Mouse (Mus musculus) heart, embryonic 12.5 days (tissue): Measurements from ENCODE around the gene Dlat. TPM values are rescaled to one million over a fixed set of nuclear protein-coding genes. Genes with fewer than 3 reads are reported as not detected.

Source experiments
- ATAC-seq: fragments of 200-750 bp; cut with Nextera tagmentation; 2 replicates; pipeline ENCODE4 v1.8.0; 2017; ENCODE audit warnings: moderate TSS enrichment, moderate library complexity; ENCODE audit not compliant: insufficient number of reproducible peaks, low FRiP score
- H3K27ac ChIP-seq: fragments of 300-500 bp; sonication (generic); 2 replicates; pipeline ENCODE4 v1.5.1; 2016; ENCODE audit warnings: mild to moderate bottlenecking, moderate library complexity; ENCODE audit not compliant: poor library complexity, severe bottlenecking
- H3K27me3 ChIP-seq: fragments of 300-500 bp; sonication (generic); replicated peaks from 2 replicates; pipeline ENCODE4 v1.6.1; 2016; ENCODE audit warnings: mild to moderate bottlenecking, moderate library complexity
- H3K36me3 ChIP-seq: fragments of 300-500 bp; sonication (generic); 2 replicates; pipeline ENCODE4 v1.6.1; 2016; ENCODE audit warnings: mild to moderate bottlenecking, moderate library complexity
- H3K4me1 ChIP-seq: fragments of 300-500 bp; sonication (generic); replicated peaks from 2 replicates; pipeline ENCODE4 v1.6.1; 2016; ENCODE audit warnings: mild to moderate bottlenecking
- H3K4me2 ChIP-seq: fragments of 300-500 bp; sonication (generic); 2 replicates; pipeline ENCODE4 v1.6.1; 2016; ENCODE audit warnings: mild to moderate bottlenecking, moderate library complexity
- H3K4me3 ChIP-seq: fragments of 300-500 bp; sonication (generic); 2 replicates; pipeline ENCODE4 v1.5.1; 2016; ENCODE audit warnings: mild to moderate bottlenecking
- H3K9ac ChIP-seq: fragments of 300-500 bp; sonication (generic); 2 replicates; pipeline ENCODE4 v1.6.1; 2016; ENCODE audit warnings: mild to moderate bottlenecking, moderate library complexity
- H3K9me3 ChIP-seq: fragments of 300-500 bp; sonication (generic); replicated peaks from 2 replicates; pipeline ENCODE4 v1.6.1; 2016; ENCODE audit warnings: mild to moderate bottlenecking, moderate library complexity
- WGBS: fragments of 180-500 bp; shearing (Covaris S2); methylation state at CpG from one replicate; pipeline ENCODE4 v1.1.7; 2016; 5-methylcytosine and 5-hydroxymethylcytosine counted together
- polyA plus RNA-seq: library from polyadenylated mRNA; unstranded; fragments of >200 nt; fragmentation: Nextera tagmentation; extraction: Ambion mirVana; gene quantifications from 2 replicates; pipeline ENCODE4 v1.2.1, GENCODE M21; 2016

Gene Dlat
- 138 and 147 TPM in 2 replicates for polyA plus RNA-seq

- WGBS = under 1% methylated on average over 63 of the region's 63 CpGs
- ATAC-seq = peak; percentile 93
Observed at GRCm38 (mm10) chr9:50659392-50660217, at the start of gene Dlat. Gene Dlat (minus strand): TSS chr9:50659780.

GRCm38 (mm10) chr9:50709108-50709507 is 49.5 kb upstream of the Dlat start:
- peaks cover 7% of the 10 kb centered on the region for H3K36me3 ChIP-seq
- 18% methylated on average over 2 of the region's 2 CpGs for WGBS
- no peak for ATAC-seq

More at GRCm38 (mm10) chr9:50659392-50660217, at the start of gene Dlat:
- H3K36me3 ChIP-seq = peaks cover 28% of the 10 kb centered on the region
- peak within 1 kb of the TSS; percentile 73 for H3K4me2 ChIP-seq
- H3K27me3 ChIP-seq = no peaks in the 10 kb centered on the region
- peak within 1 kb of the TSS; percentile 97 for H3K9ac ChIP-seq
- peak within 1 kb of the TSS; percentile 86 for H3K27ac ChIP-seq
- no peaks in the 10 kb centered on the region for H3K9me3 ChIP-seq
- peaks cover 14% of the 10 kb centered on the region for H3K4me1 ChIP-seq
- peak within 1 kb of the TSS; percentile 98 for H3K4me3 ChIP-seq

GRCm38 (mm10) chr9:50704907-50705306 is 45.3 kb upstream of the Dlat start:
- Histone ChIP-seq H3K4me3 (no peak overlapping the region), H3K4me2 (no peak overlapping the region), H3K27me3 (peaks cover 7% of the 10 kb centered on the region), H3K36me3 (peaks cover 7% of the 10 kb centered on the region; the same call in 1 of the 2 replicates), H3K27ac (no peak overlapping the region), H3K4me1 (peaks cover 13% of the 10 kb centered on the region), H3K9me3 (no peaks in the 10 kb centered on the region), H3K9ac (no peak overlapping the region)
- 62% methylated on average over 6 of the region's 6 CpGs for WGBS
- ATAC-seq = no peak

More at GRCm38 (mm10) chr9:50709108-50709507, 49.5 kb upstream of the Dlat start:
- H3K27ac ChIP-seq = no peak overlapping the region
- H3K4me1 ChIP-seq = peaks cover 2% of the 10 kb centered on the region; the same call in 1 of the 2 replicates
- H3K27me3 ChIP-seq = no peaks in the 10 kb centered on the region
- no peaks in the 10 kb centered on the region for H3K9me3 ChIP-seq
- H3K4me3 ChIP-seq = no peak overlapping the region
- no peak overlapping the region for H3K9ac ChIP-seq
- no peak overlapping the region for H3K4me2 ChIP-seq

GRCm38 (mm10) chr9:50700921-50701691 is 41.5 kb upstream of the Dlat start:
- H3K4me2 ChIP-seq = 0 out of 2 replicates have a peak overlapping the region, but pooled peaks have one; percentile 6
- WGBS = 57% methylated on average over 11 of the region's 11 CpGs

GRCm38 (mm10) chr9:50698418-50699409 is 39.1 kb upstream of the Dlat start:
- Histone ChIP-seq H3K27me3 (peaks cover 18% of the 10 kb centered on the region), H3K9me3 (no peaks in the 10 kb centered on the region), H3K9ac (peak overlapping the region; percentile 73), H3K27ac (no peak overlapping the region), H3K4me2 (peak overlapping the region; percentile 100), H3K4me1 (peaks cover 36% of the 10 kb centered on the region), H3K4me3 (peak overlapping the region; percentile 63), H3K36me3 (peaks cover 7% of the 10 kb centered on the region; the same call in 1 of the 2 replicates)
- under 1% methylated on average over 66 of the region's 70 CpGs for WGBS
- ATAC-seq = peak; percentile 46

More at GRCm38 (mm10) chr9:50700921-50701691, 41.5 kb upstream of the Dlat start:
- H3K9me3 ChIP-seq = no peaks in the 10 kb centered on the region
- ATAC-seq = no peak
- H3K27ac ChIP-seq = no peak overlapping the region
- H3K9ac ChIP-seq = no peak overlapping the region
- peaks cover 36% of the 10 kb centered on the region for H3K4me1 ChIP-seq
- H3K27me3 ChIP-seq = peaks cover 18% of the 10 kb centered on the region
- H3K36me3 ChIP-seq = peaks cover 7% of the 10 kb centered on the region; the same call in 1 of the 2 replicates
- no peak overlapping the region for H3K4me3 ChIP-seq

- Histone ChIP-seq H3K4me3 (peak overlapping the region; percentile 38), H3K27ac (no peak overlapping the region), H3K36me3 (peaks cover 4% of the 10 kb centered on the region; the same call in 1 of the 2 replicates), H3K9ac (peak overlapping the region; percentile 56), H3K9me3 (no peaks in the 10 kb centered on the region), H3K4me1 (peaks cover 37% of the 10 kb centered on the region), H3K4me2 (peak overlapping the region; percentile 100), H3K27me3 (peaks cover 18% of the 10 kb centered on the region)
- ATAC-seq = peak; percentile 38; the same call in 1 of the 2 replicates
- 2% methylated on average over 12 of the region's 12 CpGs for WGBS
Observed at GRCm38 (mm10) chr9:50697706-50698041, 38.1 kb upstream of the Dlat start.

GRCm38 (mm10) chr9:50696851-50697705 is 37.5 kb upstream of the Dlat start:
- Histone ChIP-seq H3K4me2 (peak overlapping the region; percentile 100), H3K36me3 (peaks cover 3% of the 10 kb centered on the region; the same call in 1 of the 2 replicates), H3K9ac (peak overlapping the region; percentile 56), H3K27me3 (peaks cover 18% of the 10 kb centered on the region), H3K4me1 (peaks cover 37% of the 10 kb centered on the region), H3K27ac (no peak overlapping the region), H3K9me3 (no peaks in the 10 kb centered on the region), H3K4me3 (peak overlapping the region; percentile 38)
- ATAC-seq = no peak
- WGBS = 57% methylated on average over 12 of the region's 12 CpGs

GRCm38 (mm10) chr9:50695153-50695552 is 35.6 kb upstream of the Dlat start:
- Histone ChIP-seq H3K4me2 (no peak overlapping the region), H3K27me3 (peaks cover 13% of the 10 kb centered on the region), H3K27ac (no peak overlapping the region), H3K9me3 (no peaks in the 10 kb centered on the region), H3K36me3 (no peaks in the 10 kb centered on the region), H3K9ac (no peak overlapping the region), H3K4me1 (peaks cover 26% of the 10 kb centered on the region), H3K4me3 (no peak overlapping the region)
- WGBS = 76% methylated on average over 6 of the region's 6 CpGs
- ATAC-seq = no peak

- H3K27ac ChIP-seq = no peak overlapping the region
- peaks cover 18% of the 10 kb centered on the region for H3K4me1 ChIP-seq
- H3K36me3 ChIP-seq = peaks cover 5% of the 10 kb centered on the region; the same call in 1 of the 2 replicates
- no peak for ATAC-seq
- H3K9ac ChIP-seq = no peak overlapping the region
- 0 out of 2 replicates have a peak overlapping the region, but pooled peaks have one; percentile 11 for H3K4me2 ChIP-seq
- 23% methylated on average over 10 of the region's 10 CpGs for WGBS
- H3K9me3 ChIP-seq = no peaks in the 10 kb centered on the region
- H3K27me3 ChIP-seq = no peaks in the 10 kb centered on the region
- H3K4me3 ChIP-seq = no peak overlapping the region
Observed at GRCm38 (mm10) chr9:50693631-50694030, 34.1 kb upstream of the Dlat start.
